ENCODE assay signal across 8 mouse cellular contexts in the genomic region with DNA sequence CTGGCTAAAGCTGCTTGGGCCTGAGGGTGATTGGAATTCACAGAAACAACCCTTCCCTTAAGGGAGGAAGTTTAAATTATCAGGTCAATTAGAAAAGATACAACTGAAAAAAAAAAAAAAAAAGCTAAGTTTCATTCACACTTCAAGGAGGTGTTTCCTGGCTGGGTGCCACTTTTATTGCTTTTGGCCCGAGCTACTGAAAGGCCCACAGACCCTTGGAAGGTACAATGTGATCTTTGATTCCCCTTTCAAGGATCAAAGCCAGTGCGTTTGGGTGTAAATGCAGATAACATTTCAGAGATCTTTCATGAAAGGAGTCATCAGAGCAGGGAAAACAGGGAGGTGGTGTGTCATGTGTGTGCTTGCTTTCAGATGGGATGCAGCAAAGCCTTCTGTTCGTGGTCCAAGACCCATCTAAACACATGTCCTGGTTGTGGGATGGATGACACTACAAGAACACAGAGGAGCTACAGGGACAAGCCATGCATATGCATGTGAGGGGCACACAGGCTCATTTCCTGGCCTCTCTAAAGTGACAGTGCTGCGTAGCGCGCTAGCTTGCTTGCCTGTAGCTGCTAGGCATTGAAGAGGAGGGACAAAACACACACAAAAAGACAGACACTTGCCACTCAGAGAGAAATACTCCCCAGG. TPM values are rescaled to one million over a fixed set of nuclear protein-coding genes. Genes with fewer than 3 reads are reported as not detected.
DNase-seq lines count a peak whose midpoint lies in the region; ATAC-seq and TF ChIP-seq lines count a peak whose summit lies in the region.

No protein-coding gene starts in this region.

- peaks cover 23% of the 10 kb centered on the region for H3K4me1 ChIP-seq in limb, embryonic 10.5 days
- H3K4me1 ChIP-seq in midbrain, postnatal 0 days (ENCODE audit: insufficient read depth, low read length), result peaks cover 7% of the 10 kb centered on the region

- ATAC-seq in hematopoietic stem cell, adult 5-6 weeks (replicated peaks in 1 of 2; ENCODE audit: insufficient read depth in 1 of 2, low FRiP score in 2 of 2, low TSS enrichment in 1 of 2, low read depth in 1 of 2, poor library complexity in 2 of 2, severe bottlenecking in 2 of 2), result peak; percentile 37 to 47; a peak in 3 of 4 replicates
- ATAC-seq in midbrain, postnatal 0 days (ENCODE audit: low FRiP score), result peak; percentile 61

- no peaks in the 10 kb centered on the region for H3K9me3 ChIP-seq in limb, embryonic 10.5 days (replicated peaks)
- no peaks in the 10 kb centered on the region for H3K9me3 ChIP-seq in midbrain, postnatal 0 days (ENCODE audit: low read length)

- TF ChIP-seq CTCF in gastrocnemius, adult 2 months (IDR thresholded peaks at IDR 0.05), result no peak
- no peak for TF ChIP-seq CTCF in midbrain, postnatal 0 days (IDR thresholded peaks at IDR 0.05)

- no peak for DNase-seq in gastrocnemius, adult 2 months
- DNase-seq in gastrocnemius, adult 8-10 months (ENCODE audit: low spot score in 2 of 2), result no peak
- DNase-seq in urinary bladder, postnatal 36 days (ENCODE audit: low spot score in 2 of 2), result peak; percentile 13 to 37
- DNase-seq in urinary bladder, postnatal 10 days (ENCODE audit: low spot score), result no peak
- DNase-seq in limb, embryonic 10.5 days (ENCODE audit: low spot score), result no peak
- DNase-seq in midbrain, postnatal 0 days (ENCODE audit: low spot score), result no peak
- no peak for DNase-seq in gastrocnemius, postnatal 10 days

- intact Hi-C loops in gastrocnemius, adult 2 months (cut with DNase I), result loop anchor here (5.0 kb wide), 2 partner anchors 36 to 56 kb away; no protein-coding TSS in a partner anchor

- peak overlapping the region; percentile 96 for H3K27ac ChIP-seq in gastrocnemius, adult 2 months
- H3K27ac ChIP-seq in limb, embryonic 10.5 days, result peak overlapping the region; percentile 89
- peak overlapping the region; percentile 96 for H3K27ac ChIP-seq in midbrain, postnatal 0 days (ENCODE audit: low read depth, low read length)

- H3K4me3 ChIP-seq in gastrocnemius, adult 2 months, result peak overlapping the region; percentile 95
- peak overlapping the region; percentile 83 for H3K4me3 ChIP-seq in limb, embryonic 10.5 days
- peak overlapping the region; percentile 76 for H3K4me3 ChIP-seq in midbrain, postnatal 0 days (ENCODE audit: low read depth, low read length)

- no peaks in the 10 kb centered on the region for H3K27me3 ChIP-seq in limb, embryonic 10.5 days (ENCODE audit: low read depth, poor library complexity, severe bottlenecking)
- H3K27me3 ChIP-seq in midbrain, postnatal 0 days (ENCODE audit: insufficient read depth, low read length), result no peaks in the 10 kb centered on the region

- peak overlapping the region; percentile 83 for H3K4me2 ChIP-seq in midbrain, postnatal 0 days (ENCODE audit: low read depth, low read length, poor library complexity, severe bottlenecking)

- H3K9ac ChIP-seq in midbrain, postnatal 0 days (replicated peaks; ENCODE audit: low read length, poor library complexity, severe bottlenecking), result peak overlapping the region; percentile 88

- H3K36me3 ChIP-seq in limb, embryonic 10.5 days, result peaks cover 28% of the 10 kb centered on the region
- peaks cover 9% of the 10 kb centered on the region for H3K36me3 ChIP-seq in midbrain, postnatal 0 days (ENCODE audit: insufficient read depth, low read length)

- 11% methylated on average over 6 of the region's 6 CpGs for WGBS in limb, embryonic 10.5 days
- WGBS in midbrain, postnatal 0 days, result 3% methylated on average over 6 of the region's 6 CpGs

RNA-seq across cellular contexts. Expression of gene Gnb1l, which starts 0.5 kb away (rescaled TPM):
- total RNA-seq in gastrocnemius, adult 2 months (2021), result 1 to 10 TPM; 4.0 to 4.4 TPM
- total RNA-seq in gastrocnemius, adult 8-10 months (2022), result 1 to 10 TPM; 3.1 to 6.1 (median 3.7) TPM
- total RNA-seq in hematopoietic stem cell, adult 5-6 weeks (2017), result 4.4 and 4.5 TPM in 2 replicates
- 15.3 and 18.4 TPM in 2 replicates for polyA plus RNA-seq in limb, embryonic 10.5 days (2016; fragmentation: Nextera tagmentation; extraction: Ambion mirVana)
- 9.1 and 12.4 TPM in 2 replicates for total RNA-seq in midbrain, postnatal 0 days (2014; rRNA removed)
- polyA plus RNA-seq in midbrain, postnatal 0 days (2015; fragmentation: Nextera tagmentation; extraction: Ambion mirVana), result 20.5 and 21.0 TPM in 2 replicates
- total RNA-seq in gastrocnemius, postnatal 10 days (2021), result 1 to 10 TPM; 4.3 to 4.6 TPM

RNA-seq across cellular contexts. Expression of gene Rtl10, which starts 0.7 kb away (rescaled TPM):
- total RNA-seq in gastrocnemius, adult 2 months (2021), result 1 to 10 TPM; 3.2 to 4.1 TPM
- 1 to 10 TPM; 2.9 to 4.6 (median 3.7) TPM for total RNA-seq in gastrocnemius, adult 8-10 months (2022)
- 6.7 and 8.4 TPM in 2 replicates for total RNA-seq in hematopoietic stem cell, adult 5-6 weeks (2017)
- 2.5 and 2.8 TPM in 2 replicates for polyA plus RNA-seq in limb, embryonic 10.5 days (2016; fragmentation: Nextera tagmentation; extraction: Ambion mirVana)
- total RNA-seq in midbrain, postnatal 0 days (2014; rRNA removed), result 7.1 and 7.9 TPM in 2 replicates
- 3.0 and 3.8 TPM in 2 replicates for polyA plus RNA-seq in midbrain, postnatal 0 days (2015; fragmentation: Nextera tagmentation; extraction: Ambion mirVana)
- 1 to 10 TPM; 3.9 to 5.2 TPM for total RNA-seq in gastrocnemius, postnatal 10 days (2021)

Comparison
In these comparisons a context has a peak if more than half of its experiments do, and no peak if none do; other contexts are left out.
1. DNase-seq: peak in urinary bladder, postnatal 36 days (2 of 2); none in gastrocnemius, adult 2 months (single experiment), gastrocnemius, adult 8-10 months (0 of 2), urinary bladder, postnatal 10 days (single experiment), limb, embryonic 10.5 days (single experiment), midbrain, postnatal 0 days (single experiment) and gastrocnemius, postnatal 10 days (single experiment).
2. Peak in every context shown above with its lines, with median percentiles within 50 percentile points of each other: H3K27ac ChIP-seq and H3K4me3 ChIP-seq.